Comparison of ENCODE assay signal across 9 mouse cellular contexts in the genomic region with DNA sequence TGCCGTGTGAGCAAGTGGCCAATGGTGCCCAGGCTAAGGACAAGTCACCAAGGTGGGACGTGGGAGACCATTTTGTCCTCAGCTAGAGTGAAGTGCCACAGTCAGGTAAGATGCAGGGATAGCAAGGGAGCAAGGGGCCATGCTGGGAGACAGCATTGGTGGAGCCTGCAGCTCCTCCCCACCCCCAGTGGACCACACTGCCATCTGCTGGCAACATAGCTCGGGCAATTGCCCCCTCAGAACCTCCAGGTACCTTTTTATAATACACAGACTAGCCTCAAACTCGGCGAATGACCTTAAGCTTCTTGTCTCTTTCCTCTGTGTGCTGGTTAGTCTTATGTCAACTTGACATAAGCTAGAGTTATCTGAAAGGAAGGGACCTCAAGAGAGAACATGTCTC.
DNase-seq lines count a peak whose midpoint lies in the region; ATAC-seq lines count a peak whose summit lies in the region.
"Had no signal": no experiment of that assay in that cellular context is flagged by ENCODE, and none has a peak within 500 bp of the region (broad histone marks: within the 10 kb centered on the region; RNA-seq: fewer than 3 reads in every experiment).

No protein-coding gene starts in this region.

- WGBS in midbrain, embryonic 13.5 days = 83% methylated on average over 5 of the region's 5 CpGs

- H3K27ac ChIP-seq in midbrain, embryonic 13.5 days = no peak overlapping the region
- H3K27ac ChIP-seq: embryonic facial prominence, embryonic 13.5 days had no signal

- no peaks in the 10 kb centered on the region for H3K27me3 ChIP-seq in midbrain, embryonic 13.5 days
- H3K27me3 ChIP-seq: embryonic facial prominence, embryonic 13.5 days had no signal

- no peak overlapping the region for H3K4me2 ChIP-seq in midbrain, embryonic 13.5 days (replicated peaks)
- H3K4me2 ChIP-seq: embryonic facial prominence, embryonic 13.5 days had no signal

- H3K4me3 ChIP-seq in midbrain, embryonic 13.5 days (replicated peaks) = no peak overlapping the region
- H3K4me3 ChIP-seq: embryonic facial prominence, embryonic 13.5 days had no signal

- no peaks in the 10 kb centered on the region for H3K9me3 ChIP-seq in midbrain, embryonic 13.5 days
- H3K9me3 ChIP-seq: embryonic facial prominence, embryonic 13.5 days had no signal

- no peak overlapping the region for H3K9ac ChIP-seq in midbrain, embryonic 13.5 days (replicated peaks)
- H3K9ac ChIP-seq: embryonic facial prominence, embryonic 13.5 days had no signal

- H3K4me1 ChIP-seq in midbrain, embryonic 13.5 days (replicated peaks) = peaks cover 7% of the 10 kb centered on the region; the same call in 1 of the 2 replicates
- H3K4me1 ChIP-seq: embryonic facial prominence, embryonic 13.5 days had no signal

- ATAC-seq in midbrain, embryonic 13.5 days = no peak

- intact Hi-C loops in gastrocnemius, postnatal 14 days (cut with DNase I; ENCODE audit: low total_unique reads) = no loop called here

- peak; percentile 19 to 32 for DNase-seq in left cerebral cortex, adult 18-20 months (ENCODE audit: low spot score in 2 of 2)
- no peak for DNase-seq in left cerebral cortex, adult 11 months (ENCODE audit: low spot score)
- DNase-seq in MEL-GATA-1-ER (ENCODE audit: extremely low read depth, low read depth) = peak; percentile 8
- DNase-seq in gastrocnemius, postnatal 14 days = peak; percentile 33
- DNase-seq in lung, postnatal 36 days = peak; percentile 65
- peak; percentile 37 for DNase-seq in urinary bladder, postnatal 25 days (ENCODE audit: low spot score)
- DNase-seq in layer of hippocampus, adult 9-11 months = no peak

- H3K36me3 ChIP-seq in midbrain, embryonic 13.5 days = no peaks in the 10 kb centered on the region
- H3K36me3 ChIP-seq: embryonic facial prominence, embryonic 13.5 days had no signal

Comparison
In these comparisons a context has a peak if more than half of its experiments do, and no peak if none do; other contexts are left out.
1. DNase-seq: peak in left cerebral cortex, adult 18-20 months (2 of 2), MEL-GATA-1-ER (single experiment), gastrocnemius, postnatal 14 days (single experiment), lung, postnatal 36 days (single experiment) and urinary bladder, postnatal 25 days (single experiment); none in left cerebral cortex, adult 11 months (single experiment) and layer of hippocampus, adult 9-11 months (single experiment).